27 mouse cellular contexts compared by ENCODE assay signal in genomic region chr8:119245641-119246040, GRCm38 (mm10).
A peak's percentile ranks its signal among the peaks of the same experiment; 100 is the strongest.
DNase-seq lines count a peak whose midpoint lies in the region; ATAC-seq and TF ChIP-seq lines count a peak whose summit lies in the region.
"Had no signal": no experiment of that assay in that cellular context is flagged by ENCODE, and none has a peak within 500 bp of the region (broad histone marks: within the 10 kb centered on the region; RNA-seq: fewer than 3 reads in every experiment).

No protein-coding gene starts in this region.

- TF ChIP-seq POLR2A in cerebellum, adult 2 months (IDR thresholded peaks at IDR 0.05; ENCODE audit: borderline replicate concordance, insufficient read depth, low read length), result no peak

- no peaks in the 10 kb centered on the region for H3K36me3 ChIP-seq in limb, embryonic 10.5 days
- H3K36me3 ChIP-seq in heart, embryonic 12.5 days, result no peaks in the 10 kb centered on the region
- H3K36me3 ChIP-seq: embryonic facial prominence, embryonic 12.5 days; embryonic facial prominence, embryonic 15.5 days; heart, embryonic 13.5 days had no signal

- no peak overlapping the region for H3K9ac ChIP-seq in heart, embryonic 12.5 days
- H3K9ac ChIP-seq: embryonic facial prominence, embryonic 12.5 days; embryonic facial prominence, embryonic 15.5 days; forebrain, postnatal 0 days; heart, embryonic 13.5 days; hindbrain, embryonic 14.5 days had no signal

- peak; percentile 16 to 21 for DNase-seq in cerebellum, adult 18-20 months
- no peak for DNase-seq in cerebellum, postnatal 4 days (ENCODE audit: low spot score in 2 of 2)
- DNase-seq in cerebellum, adult 2 months, result peak; percentile 18 to 53
- DNase-seq in cerebellum, postnatal 10 days, result peak; percentile 38 to 52
- DNase-seq in cerebellum, postnatal 36 days, result peak; percentile 13 to 14
- DNase-seq in limb, embryonic 10.5 days (ENCODE audit: low spot score), result no peak
- no peak for DNase-seq in lung, adult 18-20 months
- DNase-seq: adrenal gland, adult 8-10 months; adrenal gland, postnatal 25 days; forebrain, postnatal 0 days; gastrocnemius, adult 2 months; gastrocnemius, postnatal 14 days; heart, adult 18-20 months; heart, postnatal 14 days; heart, postnatal 4 days; kidney, adult 8-10 months had no signal

- H3K4me2 ChIP-seq in heart, embryonic 12.5 days, result no peak overlapping the region
- H3K4me2 ChIP-seq: embryonic facial prominence, embryonic 12.5 days; embryonic facial prominence, embryonic 15.5 days; heart, embryonic 13.5 days; hindbrain, embryonic 14.5 days had no signal

- no peaks in the 10 kb centered on the region for H3K27me3 ChIP-seq in cerebellum, adult 2 months (ENCODE audit: control insufficient read depth, insufficient read depth, low read length)
- no peaks in the 10 kb centered on the region for H3K27me3 ChIP-seq in limb, embryonic 10.5 days (ENCODE audit: low read depth, poor library complexity, severe bottlenecking)
- no peaks in the 10 kb centered on the region for H3K27me3 ChIP-seq in heart, embryonic 12.5 days (replicated peaks)
- H3K27me3 ChIP-seq: embryonic facial prominence, embryonic 12.5 days; embryonic facial prominence, embryonic 15.5 days; heart, embryonic 13.5 days had no signal

- no peak overlapping the region for H3K27ac ChIP-seq in cerebellum, adult 2 months (ENCODE audit: insufficient read depth, low read length)
- H3K27ac ChIP-seq in limb, embryonic 10.5 days, result no peak overlapping the region
- H3K27ac ChIP-seq in heart, embryonic 12.5 days (ENCODE audit: poor library complexity, severe bottlenecking), result no peak overlapping the region
- H3K27ac ChIP-seq: embryonic facial prominence, embryonic 12.5 days; embryonic facial prominence, embryonic 15.5 days; gastrocnemius, adult 2 months; heart, embryonic 13.5 days; hindbrain, embryonic 14.5 days; hindbrain, postnatal 0 days had no signal

- peaks cover 20% of the 10 kb centered on the region for H3K4me1 ChIP-seq in cerebellum, adult 2 months (ENCODE audit: control insufficient read depth, insufficient read depth, low read length)
- H3K4me1 ChIP-seq in limb, embryonic 10.5 days, result no peaks in the 10 kb centered on the region
- no peaks in the 10 kb centered on the region for H3K4me1 ChIP-seq in heart, embryonic 12.5 days (replicated peaks)
- H3K4me1 ChIP-seq: embryonic facial prominence, embryonic 12.5 days; embryonic facial prominence, embryonic 15.5 days had no signal

- WGBS in cerebellum, adult 2 months, result 7% methylated on average over 1 of the region's 1 CpGs
- 57% methylated on average over 1 of the region's 1 CpGs for WGBS in limb, embryonic 10.5 days
- WGBS in heart, embryonic 12.5 days, result 32% methylated on average over 1 of the region's 1 CpGs

- no peak for TF ChIP-seq CTCF in cerebellum, adult 2 months (IDR thresholded peaks at IDR 0.05; ENCODE audit: borderline replicate concordance, insufficient read depth, low read depth, low read length)

- no peaks in the 10 kb centered on the region for H3K9me3 ChIP-seq in limb, embryonic 10.5 days (replicated peaks)
- H3K9me3 ChIP-seq in heart, embryonic 12.5 days (replicated peaks), result peaks cover 11% of the 10 kb centered on the region; the same call in 1 of the 2 replicates
- H3K9me3 ChIP-seq: embryonic facial prominence, embryonic 12.5 days; embryonic facial prominence, embryonic 15.5 days had no signal

- no peak overlapping the region for H3K4me3 ChIP-seq in cerebellum, adult 2 months (replicated peaks; ENCODE audit: insufficient read depth, low read depth, low read length)
- no peak overlapping the region for H3K4me3 ChIP-seq in limb, embryonic 10.5 days
- H3K4me3 ChIP-seq in heart, embryonic 12.5 days, result no peak overlapping the region
- H3K4me3 ChIP-seq: embryonic facial prominence, embryonic 12.5 days; embryonic facial prominence, embryonic 15.5 days; gastrocnemius, adult 2 months; heart, embryonic 13.5 days had no signal

- no peak for ATAC-seq in heart, embryonic 12.5 days (ENCODE audit: insufficient number of reproducible peaks, low FRiP score)
- ATAC-seq: activated CD4-positive, CD25-positive, alpha-beta regulatory T cell, adult 4 months; CD4-positive, CD25-positive, alpha-beta regulatory T cell, adult 4 months; forebrain, embryonic 14.5 days; forebrain, postnatal 0 days; hindbrain, postnatal 0 days; inflammation-experienced regulatory T-cells, adult 6 months; intestine, embryonic 16.5 days had no signal

Comparison
In these comparisons a context has a peak if more than half of its experiments do, and no peak if none do; other contexts are left out.
1. DNase-seq: peak in cerebellum, adult 18-20 months (2 of 2), cerebellum, adult 2 months (2 of 2), cerebellum, postnatal 10 days (2 of 2) and cerebellum, postnatal 36 days (2 of 2); none in cerebellum, postnatal 4 days (0 of 2), limb, embryonic 10.5 days (single experiment) and lung, adult 18-20 months (0 of 2).